Mouse (Mus musculus): ENCODE results near the gene Tsr2. TPM values are rescaled to one million over a fixed set of nuclear protein-coding genes. Genes with fewer than 3 reads are reported as not detected.

Tsr2 gene
- 42.4 TPM for total RNA-seq (2023)

GRCm38 (mm10) chrX:151096171-151097058, at the start of gene Tsr2:
TSS of gene Tsr2 (minus strand) at chrX:151096543.

GRCm38 (mm10) chrX:151045850-151046249, 50.5 kb downstream of the Tsr2 start, which contains the start of gene Fgd1:
TSS of gene Fgd1 (plus strand) at chrX:151046150.

Other genes starting within 250 kb of the Tsr2 start
- 49.8 TPM for gene Gnl3l, start 79.2 kb downstream of the Tsr2 start, total RNA-seq (2023)
- not detected for gene Fgd1, start 50.4 kb downstream of the Tsr2 start, total RNA-seq (2023)
- gene Wnk3, start 101.5 kb upstream of the Tsr2 start, total RNA-seq (2023) = not detected
- gene Fam120c, start 247.6 kb upstream of the Tsr2 start, total RNA-seq (2023) = 5.9 TPM

Data from CD4-positive naive resting alpha-beta T cell, adult 57 days (primary cell).